Mouse (Mus musculus) bone marrow macrophage, adult 2 months (primary cell): ENCODE measurements around the gene Fbxo4.

ENCODE experiments used
- CTCF ChIP-seq: IDR thresholded peaks from 2 replicates; pipeline ENCODE4 v1.5.1; 2012; ENCODE audit warnings: low read depth, mild to moderate bottlenecking, low read length, moderate library complexity
- POLR2A ChIP-seq: IDR thresholded peaks from 2 replicates; pipeline ENCODE4 v1.6.1; 2012; ENCODE audit warnings: mild to moderate bottlenecking, low read depth, low read length, borderline replicate concordance

- no peak for TF ChIP-seq CTCF
- TF ChIP-seq POLR2A = no peak
Measured at GRCm38 (mm10) chr15:3960094-3960493, 19.3 kb downstream of the Fbxo4 start.
